Mouse (Mus musculus): Measurements from ENCODE around the gene Lmod3. TPM values are rescaled to one million over a fixed set of nuclear protein-coding genes. Genes with fewer than 3 reads are reported as not detected.

The Lmod3 gene
- polyA plus RNA-seq, 1 experiment from 2014 or later: 0.31 TPM

- Histone ChIP-seq H3K4me2 (replicated peaks) (no peak overlapping the region), H3K27ac (no peak overlapping the region), H3K9me3 (replicated peaks) (no peaks in the 10 kb centered on the region), H3K9ac (no peak overlapping the region), H3K36me3 (no peaks in the 10 kb centered on the region), H3K4me3 (no peak overlapping the region), H3K4me1 (peaks cover 13% of the 10 kb centered on the region), H3K27me3 (no peaks in the 10 kb centered on the region)
- WGBS: 75% methylated on average over 15 of the region's 15 CpGs
- no peak for ATAC-seq (ENCODE audit: low FRiP score)
These were observed 31.1 kb downstream of the Lmod3 start for GRCm38 (mm10) chr6:97221205-97222025.

- Histone ChIP-seq H3K9ac (no peak overlapping the region), H3K9me3 (replicated peaks) (no peaks in the 10 kb centered on the region), H3K36me3 (no peaks in the 10 kb centered on the region), H3K4me1 (peaks cover 7% of the 10 kb centered on the region), H3K27ac (no peak overlapping the region), H3K4me3 (no peak overlapping the region), H3K27me3 (no peaks in the 10 kb centered on the region), H3K4me2 (replicated peaks) (no peak overlapping the region)
- no peak for ATAC-seq (ENCODE audit: low FRiP score)
- 61% methylated on average over 3 of the region's 5 CpGs for WGBS
These were observed 31.9 kb downstream of the Lmod3 start for GRCm38 (mm10) chr6:97220672-97221071.

GRCm38 (mm10) chr6:97216154-97216821, 36.3 kb downstream of the Lmod3 start:
- WGBS: 83% methylated on average over 4 of the region's 4 CpGs
- no peak for ATAC-seq (ENCODE audit: low FRiP score)
- H3K36me3 ChIP-seq: peaks cover 9% of the 10 kb centered on the region; the same call in 1 of the 2 replicates

GRCm38 (mm10) chr6:97211981-97212380, 40.6 kb downstream of the Lmod3 start:
- ATAC-seq (ENCODE audit: low FRiP score): no peak
- Histone ChIP-seq H3K4me2 (replicated peaks) (peak overlapping the region; percentile 80), H3K27ac (no peak overlapping the region), H3K9me3 (replicated peaks) (0 out of 2 replicates have a peak, but pooled peaks cover 3% of the 10 kb centered on the region), H3K4me1 (peaks cover 15% of the 10 kb centered on the region), H3K9ac (peak overlapping the region; percentile 36; the same call in 1 of the 2 replicates), H3K36me3 (peaks cover 9% of the 10 kb centered on the region; the same call in 1 of the 2 replicates), H3K4me3 (peak overlapping the region; percentile 69), H3K27me3 (no peaks in the 10 kb centered on the region)
- 75% methylated on average over 12 of the region's 12 CpGs for WGBS

More at GRCm38 (mm10) chr6:97216154-97216821, 36.3 kb downstream of the Lmod3 start:
- H3K4me2 ChIP-seq (replicated peaks): no peak overlapping the region
- H3K9me3 ChIP-seq (replicated peaks): 0 out of 2 replicates have a peak, but pooled peaks cover 3% of the 10 kb centered on the region
- no peak overlapping the region for H3K4me3 ChIP-seq
- H3K9ac ChIP-seq: no peak overlapping the region
- H3K27ac ChIP-seq: no peak overlapping the region
- H3K4me1 ChIP-seq: peaks cover 14% of the 10 kb centered on the region
- no peaks in the 10 kb centered on the region for H3K27me3 ChIP-seq

GRCm38 (mm10) chr6:97210962-97211601, 41.5 kb downstream of the Lmod3 start:
- WGBS: 3% methylated on average over 22 of the region's 22 CpGs
- no peaks in the 10 kb centered on the region for H3K27me3 ChIP-seq
- peaks cover 15% of the 10 kb centered on the region for H3K4me1 ChIP-seq
- peak overlapping the region; percentile 69 for H3K4me3 ChIP-seq
- H3K4me2 ChIP-seq (replicated peaks): peak overlapping the region; percentile 80
- H3K9me3 ChIP-seq (replicated peaks): 0 out of 2 replicates have a peak, but pooled peaks cover 3% of the 10 kb centered on the region
- peak; percentile 68 for ATAC-seq (ENCODE audit: low FRiP score)
- peak overlapping the region; percentile 60; the same call in 1 of the 2 replicates for H3K27ac ChIP-seq
- peak overlapping the region; percentile 79 for H3K9ac ChIP-seq
- peaks cover 9% of the 10 kb centered on the region; the same call in 1 of the 2 replicates for H3K36me3 ChIP-seq

GRCm38 (mm10) chr6:97210191-97210961, 42.2 kb downstream of the Lmod3 start, which contains the start of gene Arl6ip5:
Gene Arl6ip5, plus strand, starts transcription at chr6:97210689.
- peaks cover 15% of the 10 kb centered on the region for H3K4me1 ChIP-seq
- peak within 1 kb of the TSS; percentile 80 for H3K4me2 ChIP-seq (replicated peaks)
- peak within 1 kb of the TSS; percentile 60; the same call in 1 of the 2 replicates for H3K27ac ChIP-seq
- peak within 1 kb of the TSS; percentile 69 for H3K4me3 ChIP-seq
- peak within 1 kb of the TSS; percentile 79 for H3K9ac ChIP-seq
- ATAC-seq (ENCODE audit: low FRiP score): peak; percentile 75
- H3K27me3 ChIP-seq: no peaks in the 10 kb centered on the region
- WGBS: 11% methylated on average over 32 of the region's 32 CpGs
- H3K36me3 ChIP-seq: peaks cover 9% of the 10 kb centered on the region; the same call in 1 of the 2 replicates
- H3K9me3 ChIP-seq (replicated peaks): 0 out of 2 replicates have a peak, but pooled peaks cover 3% of the 10 kb centered on the region

- Histone ChIP-seq H3K9ac (no peak overlapping the region), H3K4me2 (replicated peaks) (no peak overlapping the region), H3K27me3 (no peaks in the 10 kb centered on the region), H3K9me3 (replicated peaks) (no peaks in the 10 kb centered on the region), H3K4me3 (no peak overlapping the region), H3K4me1 (peaks cover 15% of the 10 kb centered on the region), H3K27ac (no peak overlapping the region), H3K36me3 (peaks cover 4% of the 10 kb centered on the region; the same call in 1 of the 2 replicates)
- ATAC-seq (ENCODE audit: low FRiP score): no peak
- 83% methylated on average over 4 of the region's 4 CpGs for WGBS
These were observed 42.8 kb downstream of the Lmod3 start for GRCm38 (mm10) chr6:97209751-97210150.

GRCm38 (mm10) chr6:97209201-97209600, 43.4 kb downstream of the Lmod3 start:
- H3K27me3 ChIP-seq: no peaks in the 10 kb centered on the region
- no peaks in the 10 kb centered on the region for H3K9me3 ChIP-seq (replicated peaks)
- no peak overlapping the region for H3K27ac ChIP-seq
- 51% methylated on average over 3 of the region's 3 CpGs for WGBS
- H3K4me3 ChIP-seq: no peak overlapping the region
- H3K4me2 ChIP-seq (replicated peaks): no peak overlapping the region
- H3K4me1 ChIP-seq: peaks cover 20% of the 10 kb centered on the region
- no peak for ATAC-seq (ENCODE audit: low FRiP score)
- no peak overlapping the region for H3K9ac ChIP-seq
- H3K36me3 ChIP-seq: no peaks in the 10 kb centered on the region

- no peak overlapping the region for H3K9ac ChIP-seq
- H3K4me2 ChIP-seq (replicated peaks): no peak overlapping the region
- H3K27me3 ChIP-seq: no peaks in the 10 kb centered on the region
- 35% methylated on average over 3 of the region's 3 CpGs for WGBS
- H3K4me1 ChIP-seq: peaks cover 22% of the 10 kb centered on the region
- ATAC-seq (ENCODE audit: low FRiP score): no peak
- no peak overlapping the region for H3K4me3 ChIP-seq
- H3K36me3 ChIP-seq: no peaks in the 10 kb centered on the region
- no peaks in the 10 kb centered on the region for H3K9me3 ChIP-seq (replicated peaks)
- no peak overlapping the region for H3K27ac ChIP-seq
These were observed 44.2 kb downstream of the Lmod3 start for GRCm38 (mm10) chr6:97208406-97208805.

GRCm38 (mm10) chr6:97207085-97207484, 45.5 kb downstream of the Lmod3 start:
- 82% methylated on average over 4 of the region's 4 CpGs for WGBS
- H3K9ac ChIP-seq: no peak overlapping the region
- no peak overlapping the region for H3K4me2 ChIP-seq (replicated peaks)
- no peaks in the 10 kb centered on the region for H3K27me3 ChIP-seq
- no peaks in the 10 kb centered on the region for H3K9me3 ChIP-seq (replicated peaks)
- H3K36me3 ChIP-seq: no peaks in the 10 kb centered on the region
- H3K4me1 ChIP-seq: peaks cover 18% of the 10 kb centered on the region
- H3K4me3 ChIP-seq: no peak overlapping the region
- ATAC-seq (ENCODE audit: low FRiP score): no peak
- no peak overlapping the region for H3K27ac ChIP-seq

GRCm38 (mm10) chr6:97205439-97205885, 47.1 kb downstream of the Lmod3 start, which contains the start of gene Uba3:
Gene Uba3, minus strand, starts transcription at chr6:97205647.
- Histone ChIP-seq H3K4me1 (peaks cover 11% of the 10 kb centered on the region), H3K27ac (peak within 1 kb of the TSS; percentile 85), H3K36me3 (no peaks in the 10 kb centered on the region), H3K9ac (peak within 1 kb of the TSS; percentile 85), H3K4me3 (peak within 1 kb of the TSS; percentile 69), H3K4me2 (replicated peaks) (peak within 1 kb of the TSS; percentile 57), H3K9me3 (replicated peaks) (no peaks in the 10 kb centered on the region), H3K27me3 (no peaks in the 10 kb centered on the region)
- WGBS: 1% methylated on average over 37 of the region's 38 CpGs
- peak; percentile 98 for ATAC-seq (ENCODE audit: low FRiP score)

All from hindbrain, embryonic 12.5 days (tissue).